Mouse (Mus musculus): Measurements from ENCODE around the gene Wars2. TPM values are rescaled to one million over a fixed set of nuclear protein-coding genes. Genes with fewer than 3 reads are reported as not detected.

The Wars2 gene
- polyA plus RNA-seq, 1 experiment, result 4.0 TPM

DNA sequence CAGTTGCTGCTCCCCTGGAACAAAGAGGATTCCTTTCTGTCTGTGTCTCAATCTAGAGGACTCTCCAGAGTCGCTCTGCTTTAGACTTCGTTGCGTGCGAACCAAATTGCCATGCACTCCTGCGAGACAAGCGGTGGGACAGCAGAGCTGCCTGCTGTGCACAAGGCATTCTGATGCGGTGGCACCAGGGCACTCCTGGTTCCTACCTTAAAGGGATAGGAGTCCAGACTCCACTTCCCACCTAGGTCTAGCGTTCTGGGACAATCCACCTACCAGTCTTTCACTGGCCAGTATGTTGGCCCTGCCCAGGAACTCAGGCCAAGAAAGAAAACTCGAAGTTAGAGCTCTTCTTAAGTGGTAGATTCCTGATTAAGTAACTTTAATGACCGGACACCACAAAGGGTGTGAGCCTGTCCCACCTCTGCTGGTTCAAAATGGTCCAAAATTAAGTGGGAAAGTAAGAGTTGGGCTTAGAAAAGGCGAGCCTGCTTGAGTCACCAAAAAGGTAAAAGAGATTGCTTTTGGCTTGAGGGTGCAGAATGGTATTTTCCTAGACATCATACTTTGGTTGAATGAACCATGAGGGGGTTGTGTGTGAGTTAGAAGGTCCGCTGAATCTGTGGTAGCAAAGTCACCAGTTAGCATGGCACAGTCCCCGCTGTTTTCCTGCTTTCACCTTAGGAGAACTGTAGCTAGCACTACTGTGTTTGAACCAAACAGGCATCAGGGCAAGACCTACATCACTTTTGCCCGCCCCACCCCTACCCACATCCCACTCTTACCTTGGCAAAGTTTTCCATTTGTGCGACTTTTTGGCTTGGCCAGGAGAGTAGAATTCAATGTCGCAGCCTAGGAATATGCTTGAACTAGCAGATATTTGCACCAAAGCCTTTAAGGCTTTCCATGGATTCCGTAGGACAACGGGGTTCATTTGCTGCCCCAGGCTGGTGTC lies 95.2 kb downstream of the Wars2 start:
- no peak overlapping the region for H3ac ChIP-seq (ENCODE audit: control insufficient read depth, insufficient read length)
- no peaks in the 10 kb centered on the region for H3K36me3 ChIP-seq (ENCODE audit: control insufficient read depth, insufficient read depth)
- no peaks in the 10 kb centered on the region for H3K27me3 ChIP-seq (ENCODE audit: control insufficient read depth, insufficient read depth, insufficient read length)
- no peak overlapping the region for H3K4me3 ChIP-seq
- H3K79me2 ChIP-seq (ENCODE audit: control insufficient read depth, insufficient read depth), result no peaks in the 10 kb centered on the region
- TF ChIP-seq TCF12 (IDR thresholded peaks at IDR 0.05; ENCODE audit: insufficient read depth, poor library complexity, severe bottlenecking), result no peak
- no peak for TF ChIP-seq SRF (IDR thresholded peaks at IDR 0.05; ENCODE audit: control insufficient read depth, insufficient read length, low read depth)
- no peak for TF ChIP-seq MYOD1 (IDR thresholded peaks at IDR 0.05; ENCODE audit: control insufficient read depth in 1 of 3, insufficient read length in 2 of 3, low read depth in 2 of 3)
- TF ChIP-seq TCF3 (IDR thresholded peaks at IDR 0.05; ENCODE audit: insufficient read length, low read depth), result no peak
- TF ChIP-seq POLR2A (IDR thresholded peaks at IDR 0.05; ENCODE audit: insufficient read length, low read depth), result no peak
- TF ChIP-seq MYOG (IDR thresholded peaks at IDR 0.05; ENCODE audit: control insufficient read depth in 1 of 3, insufficient read depth in 1 of 3, insufficient read length in 2 of 3, low read depth in 2 of 3), result no peak
- H3K4me2 ChIP-seq (ENCODE audit: low read depth), result no peak overlapping the region

DNA sequence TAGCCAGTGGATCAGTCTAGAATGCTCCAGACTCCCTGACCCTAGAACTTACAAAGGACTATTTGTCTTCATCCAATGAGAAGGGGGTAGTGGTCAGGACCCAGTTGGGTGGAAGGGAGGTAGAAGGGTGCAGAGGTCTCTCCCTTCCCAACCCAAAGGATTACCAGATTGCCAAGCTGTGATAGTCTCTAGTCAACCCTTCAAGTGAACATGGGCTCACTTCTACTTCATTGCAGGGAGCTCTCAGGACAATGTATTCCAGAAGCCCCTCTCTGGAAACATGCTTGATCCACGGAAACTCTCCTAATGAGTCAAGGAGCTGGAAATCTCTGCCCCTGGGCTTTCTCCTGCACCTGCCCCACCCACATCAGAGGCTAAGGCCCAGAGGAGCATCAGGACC lies 97.8 kb downstream of the Wars2 start:
- no peak for TF ChIP-seq TCF3 (IDR thresholded peaks at IDR 0.05; ENCODE audit: insufficient read length, low read depth)
- no peak for TF ChIP-seq REST (IDR thresholded peaks at IDR 0.05; ENCODE audit: insufficient read depth, insufficient read length)
- H3K27me3 ChIP-seq (ENCODE audit: control insufficient read depth, insufficient read depth, insufficient read length), result no peaks in the 10 kb centered on the region

DNA sequence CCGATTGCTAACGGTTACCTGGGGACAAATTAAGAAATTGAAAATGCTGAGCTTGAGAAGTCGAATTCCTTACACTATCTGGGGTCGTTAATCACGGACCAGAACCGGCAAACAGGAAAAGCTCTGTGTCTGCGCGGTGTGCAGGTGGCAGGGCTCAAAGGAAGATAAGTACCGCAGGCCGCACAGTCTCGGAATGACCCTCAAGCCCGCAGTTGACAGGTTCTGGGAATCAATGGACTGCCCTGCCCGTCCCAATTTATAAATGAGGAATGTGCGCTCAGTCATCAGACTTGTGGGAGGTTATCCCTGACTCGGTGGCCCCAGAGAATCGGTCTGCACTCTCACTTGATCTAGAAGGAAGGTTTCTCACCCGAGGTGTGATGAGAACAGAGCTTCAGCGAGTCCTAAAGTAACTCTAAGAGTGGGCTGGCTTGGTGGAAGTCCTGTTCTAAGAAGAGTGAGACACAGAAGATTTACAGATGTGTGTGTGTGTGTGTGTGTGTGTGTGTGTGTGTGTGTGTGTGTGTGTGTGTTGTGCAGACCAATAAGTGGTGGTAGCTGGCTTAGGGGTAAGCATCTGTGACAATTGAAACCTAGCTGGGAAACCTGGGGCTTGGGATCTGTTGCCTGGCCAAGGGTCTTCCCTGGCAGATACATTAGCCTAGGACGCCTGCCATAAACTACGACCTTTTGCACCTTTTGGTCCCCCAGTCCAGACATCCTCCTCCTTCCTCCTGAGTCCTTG lies 98.6 kb downstream of the Wars2 start:
- no peak overlapping the region for H3K4me2 ChIP-seq (ENCODE audit: low read depth)
- no peaks in the 10 kb centered on the region for H3K36me3 ChIP-seq (ENCODE audit: control insufficient read depth, insufficient read depth)
- H3K4me3 ChIP-seq, result no peak overlapping the region
- H3K27me3 ChIP-seq (ENCODE audit: control insufficient read depth, insufficient read depth, insufficient read length), result no peaks in the 10 kb centered on the region
- no peak overlapping the region for H3ac ChIP-seq (ENCODE audit: control insufficient read depth, insufficient read length)
- no peak for TF ChIP-seq SRF (IDR thresholded peaks at IDR 0.05; ENCODE audit: control insufficient read depth, insufficient read length, low read depth)
- no peak for TF ChIP-seq TCF3 (IDR thresholded peaks at IDR 0.05; ENCODE audit: insufficient read length, low read depth)
- no peak for TF ChIP-seq MYOG (IDR thresholded peaks at IDR 0.05; ENCODE audit: control insufficient read depth in 1 of 3, insufficient read depth in 1 of 3, insufficient read length in 2 of 3, low read depth in 2 of 3)
- no peak for TF ChIP-seq MAX (IDR thresholded peaks at IDR 0.05; ENCODE audit: low read depth)
- TF ChIP-seq USF1 (IDR thresholded peaks at IDR 0.05; ENCODE audit: low read depth), result no peak
- no peak for TF ChIP-seq POLR2A (IDR thresholded peaks at IDR 0.05; ENCODE audit: insufficient read length, low read depth)
- no peak for TF ChIP-seq REST (IDR thresholded peaks at IDR 0.05; ENCODE audit: insufficient read depth, insufficient read length)
- H3K79me2 ChIP-seq (ENCODE audit: control insufficient read depth, insufficient read depth), result no peaks in the 10 kb centered on the region

More for the DNA sequence above, 97.8 kb downstream of the Wars2 start:
- H3K4me3 ChIP-seq, result no peak overlapping the region
- H3K36me3 ChIP-seq (ENCODE audit: control insufficient read depth, insufficient read depth), result no peaks in the 10 kb centered on the region
- no peak overlapping the region for H3ac ChIP-seq (ENCODE audit: control insufficient read depth, insufficient read length)
- no peaks in the 10 kb centered on the region for H3K79me2 ChIP-seq (ENCODE audit: control insufficient read depth, insufficient read depth)
- no peak overlapping the region for H3K4me2 ChIP-seq (ENCODE audit: low read depth)

DNA sequence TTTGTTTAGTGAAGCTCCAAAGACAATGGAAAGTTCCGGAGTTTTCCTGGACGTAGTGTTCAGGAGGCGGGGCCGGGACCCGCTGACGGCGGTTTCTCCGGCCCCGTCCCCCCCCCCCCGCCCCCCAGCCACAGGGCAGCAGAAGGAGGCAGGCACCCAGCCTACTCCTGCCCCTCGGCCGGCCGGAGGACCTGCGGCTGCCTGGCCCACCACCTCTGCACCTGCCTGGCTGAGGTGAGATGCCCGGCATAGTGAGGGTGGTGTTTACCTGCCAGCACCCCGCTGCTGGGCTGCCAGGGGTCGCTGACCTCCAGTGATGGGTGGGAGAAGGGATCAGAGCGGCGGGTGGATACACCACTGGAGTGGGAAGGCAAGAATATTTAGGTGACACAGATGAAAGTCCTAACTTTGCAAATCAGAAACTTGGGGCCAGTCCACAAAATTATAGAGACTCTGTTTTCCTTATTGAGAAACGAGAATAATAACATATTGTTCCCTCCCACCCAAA lies 99.4 kb downstream of the Wars2 start, which contains the start of gene Tbx15:
Gene Tbx15 (plus strand): TSS at position 169 of the 508 bp plus-strand sequence.
- Histone ChIP-seq H3K79me2 (ENCODE audit: control insufficient read depth, insufficient read depth) (no peaks in the 10 kb centered on the region), H3K4me3 (peak within 1 kb of the TSS; percentile 25), H3K36me3 (ENCODE audit: control insufficient read depth, insufficient read depth) (no peaks in the 10 kb centered on the region), H3K4me2 (ENCODE audit: low read depth) (peak within 1 kb of the TSS; percentile 93), H3ac (ENCODE audit: control insufficient read depth, insufficient read length) (no peak within 1 kb of the TSS), H3K27me3 (ENCODE audit: control insufficient read depth, insufficient read depth, insufficient read length) (no peaks in the 10 kb centered on the region)
- TF ChIP-seq MYOD1 (IDR thresholded peaks at IDR 0.05; ENCODE audit: control insufficient read depth in 1 of 3, insufficient read length in 2 of 3, low read depth in 2 of 3) (no peak), E2F4 (IDR thresholded peaks at IDR 0.05; ENCODE audit: insufficient read depth) (no peak), POLR2AphosphoS2 (IDR thresholded peaks at IDR 0.05; ENCODE audit: insufficient read length, low read depth) (no peak), SRF (IDR thresholded peaks at IDR 0.05; ENCODE audit: control insufficient read depth, insufficient read length, low read depth) (no peak), REST (IDR thresholded peaks at IDR 0.05; ENCODE audit: insufficient read depth, insufficient read length) (no peak), POLR2A (IDR thresholded peaks at IDR 0.05; ENCODE audit: insufficient read length, low read depth) (no peak), MYOG (IDR thresholded peaks at IDR 0.05; ENCODE audit: control insufficient read depth in 1 of 3, insufficient read depth in 1 of 3, insufficient read length in 2 of 3, low read depth in 2 of 3) (no peak), MAX (IDR thresholded peaks at IDR 0.05; ENCODE audit: low read depth) (no peak), TCF12 (IDR thresholded peaks at IDR 0.05; ENCODE audit: insufficient read depth, poor library complexity, severe bottlenecking) (no peak), USF1 (IDR thresholded peaks at IDR 0.05; ENCODE audit: low read depth) (no peak)

Measured in myocyte (in vitro differentiated cells).